Mouse (Mus musculus) CH12.LX (cell line): ENCODE results near the gene Pla2g12a. TPM values are rescaled to one million over a fixed set of nuclear protein-coding genes. Genes with fewer than 3 reads are reported as not detected.

Experiments used
- DNase-seq: peaks from one replicate; pipeline ENCODE4 v3.0.0-alpha.2; 2013; ENCODE audit errors: extremely low read depth
- H3K27ac ChIP-seq: 2 replicates; pipeline ENCODE4 v1.5.1; 2012; ENCODE audit warnings: low read depth, mild to moderate bottlenecking, control low read depth, moderate library complexity; ENCODE audit not compliant: insufficient read depth
- H3K27me3 ChIP-seq: replicated peaks from 2 replicates; pipeline ENCODE3; 2012; ENCODE audit warnings: inconsistent platforms
- H3K36me3 ChIP-seq, 2 experiments: replicated peaks in 1 of 2; 2 replicates each; pipeline versions ENCODE3 to v1.6.1; 2012; ENCODE audit warnings: inconsistent platforms in 1 of 2, low read length in 1 of 2, mild to moderate bottlenecking in 1 of 2, mixed read lengths in 1 of 2, moderate library complexity in 1 of 2; ENCODE audit not compliant: control insufficient read depth in 1 of 2, insufficient read depth in 1 of 2
- H3K4me1 ChIP-seq, 2 experiments: 2 replicates each; pipeline ENCODE4 v1.6.1; 2012; ENCODE audit warnings: inconsistent platforms in 1 of 2, moderate library complexity in 1 of 2; ENCODE audit not compliant: insufficient read depth in 2 of 2, control insufficient read depth in 1 of 2
- H3K4me2 ChIP-seq: 2 replicates; pipeline ENCODE4 v1.6.1; 2012; ENCODE audit warnings: low read depth, mild to moderate bottlenecking, control low read depth; ENCODE audit not compliant: poor library complexity, insufficient read depth, severe bottlenecking
- H3K4me3 ChIP-seq, 3 experiments: fragments of 150-350 bp in 1 of 3; sonication (generic) in 1 of 3; replicated peaks in 1 of 3; 2 replicates each; pipeline versions ENCODE3 to v1.5.1; 2011 to 2012; ENCODE audit warnings: low read depth in 2 of 3, low read length in 2 of 3, mild to moderate bottlenecking in 2 of 3, moderate library complexity in 2 of 3, control low read depth in 1 of 3, improper control_type of control experiment in 1 of 3, inconsistent platforms in 1 of 3, mixed read lengths in 1 of 3; ENCODE audit not compliant: poor library complexity in 1 of 3
- H3K79me2 ChIP-seq: replicated peaks from 2 replicates; pipeline ENCODE4 v1.6.1; 2012; ENCODE audit warnings: mild to moderate bottlenecking, moderate library complexity; ENCODE audit not compliant: control insufficient read depth, poor library complexity, insufficient read depth, severe bottlenecking; ENCODE audit errors: extremely low read depth
- H3K9ac ChIP-seq: 2 replicates; pipeline ENCODE4 v1.6.1; 2012; ENCODE audit warnings: low read depth, mild to moderate bottlenecking, control low read depth, moderate library complexity; ENCODE audit not compliant: insufficient read depth
- H3K9me3 ChIP-seq: replicated peaks from 2 replicates; pipeline ENCODE3; 2012; ENCODE audit warnings: low read length, inconsistent platforms, mixed read lengths
- BHLHE40 ChIP-seq: IDR thresholded peaks from 2 replicates; pipeline ENCODE4 v1.6.1; 2011; ENCODE audit warnings: mild to moderate bottlenecking, low read depth, low read length, improper control_type of control experiment
- CHD1 ChIP-seq: IDR thresholded peaks from 2 replicates; pipeline ENCODE4 v1.6.1; 2012; ENCODE audit warnings: low read depth, low read length, improper control_type of control experiment, inconsistent platforms
- EP300 ChIP-seq: IDR thresholded peaks from 2 replicates; pipeline ENCODE4 v1.6.1; 2011; ENCODE audit warnings: low read length, improper control_type of control experiment
- HCFC1 ChIP-seq: IDR thresholded peaks from 2 replicates; pipeline ENCODE4 v1.6.1; 2012; ENCODE audit warnings: low read depth, mild to moderate bottlenecking, inconsistent platforms, low read length, improper control_type of control experiment
- IRF4 ChIP-seq: IDR thresholded peaks from 2 replicates; pipeline ENCODE4 v1.6.1; 2014; ENCODE audit warnings: low read depth, mild to moderate bottlenecking, inconsistent platforms, low read length, improper control_type of control experiment
- MAFK ChIP-seq: IDR thresholded peaks from 2 replicates; pipeline ENCODE4 v1.6.1; 2011; ENCODE audit warnings: low read length, improper control_type of control experiment; ENCODE audit not compliant: insufficient replicate concordance
- MAX ChIP-seq: IDR thresholded peaks from 2 replicates; pipeline ENCODE4 v1.6.1; 2011; ENCODE audit warnings: low read length, improper control_type of control experiment
- MAZ ChIP-seq: IDR thresholded peaks from 2 replicates; pipeline ENCODE4 v1.6.1; 2012; ENCODE audit warnings: low read depth, mild to moderate bottlenecking, inconsistent platforms, low read length, improper control_type of control experiment, moderate library complexity
- MXI1 ChIP-seq: IDR thresholded peaks from 2 replicates; pipeline ENCODE4 v1.6.1; 2011; ENCODE audit warnings: mild to moderate bottlenecking, low read depth, low read length, improper control_type of control experiment
- MYC ChIP-seq: IDR thresholded peaks from 2 replicates; pipeline ENCODE4 v1.6.1; 2011; ENCODE audit warnings: low read depth, mild to moderate bottlenecking, improper control_type of control experiment, low read length
- NELFE ChIP-seq: IDR thresholded peaks from 2 replicates; pipeline ENCODE4 v1.6.1; 2011; ENCODE audit warnings: low read depth, low read length, improper control_type of control experiment
- NRF1 ChIP-seq: IDR thresholded peaks from 2 replicates; pipeline ENCODE4 v1.6.1; 2014; ENCODE audit warnings: low read depth, mild to moderate bottlenecking, inconsistent platforms, low read length, improper control_type of control experiment, moderate library complexity
- POLR2A ChIP-seq: IDR thresholded peaks from 2 replicates; pipeline ENCODE4 v1.6.1; 2011; ENCODE audit warnings: low read depth, mild to moderate bottlenecking, improper control_type of control experiment, low read length
- RCOR1 ChIP-seq: conservative IDR thresholded peaks from 2 replicates; pipeline ENCODE4 v1.6.1; 2012; ENCODE audit warnings: low read depth, mild to moderate bottlenecking, inconsistent platforms, low read length, improper control_type of control experiment
- SMC3 ChIP-seq: IDR thresholded peaks from 2 replicates; pipeline ENCODE4 v1.6.1; 2011; ENCODE audit warnings: low read depth, low read length, improper control_type of control experiment
- TBP ChIP-seq: conservative IDR thresholded peaks from 2 replicates; pipeline ENCODE4 v1.6.1; 2011; ENCODE audit warnings: low read depth, low read length, improper control_type of control experiment
- UBTF ChIP-seq: IDR thresholded peaks from 2 replicates; pipeline ENCODE4 v1.6.1; 2012; ENCODE audit warnings: low read depth, mild to moderate bottlenecking, inconsistent platforms, low read length, improper control_type of control experiment, moderate library complexity
- USF1 ChIP-seq: IDR thresholded peaks from 2 replicates; pipeline ENCODE4 v1.6.1; 2014; ENCODE audit warnings: low read depth, mild to moderate bottlenecking, inconsistent platforms, low read length, improper control_type of control experiment
- USF2 ChIP-seq: conservative IDR thresholded peaks from 2 replicates; pipeline ENCODE4 v1.6.1; 2011; ENCODE audit warnings: low read depth, low read length, improper control_type of control experiment
- ZC3H11A ChIP-seq: IDR thresholded peaks from 2 replicates; pipeline ENCODE4 v1.6.1; 2012; ENCODE audit warnings: low read depth, mild to moderate bottlenecking, inconsistent platforms, low read length, improper control_type of control experiment
- ZKSCAN1 ChIP-seq: IDR thresholded peaks from 2 replicates; pipeline ENCODE4 v1.6.1; 2012; ENCODE audit warnings: low read depth, inconsistent platforms, low read length, improper control_type of control experiment, borderline replicate concordance
- ZMIZ1 ChIP-seq: IDR thresholded peaks from 2 replicates; pipeline ENCODE4 v1.6.1; 2012; ENCODE audit warnings: low read depth, mild to moderate bottlenecking, inconsistent platforms, low read length, improper control_type of control experiment
- dilution Hi-C: fragments of 300-500 bp; cut with MboI; formaldehyde crosslinking; loops from 2 replicates; pipeline ENCODE4 v1.14.3; 2020; ENCODE audit warnings: low sequenced_read_pairs; ENCODE audit not compliant: extremely low pct_unique_long_range_greater_than_20kb, extremely low pct_ligation_motif_present
- in situ Hi-C: fragments of 300-500 bp; cut with MboI; formaldehyde crosslinking; loops from 3 replicates; pipeline ENCODE4 v1.14.3; 2019; ENCODE audit warnings: low sequenced_read_pairs, low pct_ligation_motif_present, low pct_unique_long_range_greater_than_20kb, mixed read lengths
- polyA plus RNA-seq: library from polyadenylated mRNA; unstranded; fragments of >175 nt; gene quantifications from 2 replicates; pipeline ENCODE4 v1.2.1, GENCODE M21; 2012; ENCODE audit warnings: low read depth; ENCODE audit not compliant: insufficient read length
- total RNA-seq, 2 experiments: library from RNA; depleted of rRNA; stranded (reverse); fragments of 300-350 nt in 1 of 2; fragments of >200 nt in 1 of 2; gene quantifications; 2 replicates each; pipeline ENCODE4 v1.2.3; 2012 to 2014

Pla2g12a gene
- total RNA-seq (2012; rRNA removed) (38.4 and 50.2 TPM in 2 replicates), total RNA-seq (2014; rRNA removed) (78.3 and 81.6 TPM in 2 replicates), polyA plus RNA-seq (58.6 and 62.1 TPM in 2 replicates)

DNA sequence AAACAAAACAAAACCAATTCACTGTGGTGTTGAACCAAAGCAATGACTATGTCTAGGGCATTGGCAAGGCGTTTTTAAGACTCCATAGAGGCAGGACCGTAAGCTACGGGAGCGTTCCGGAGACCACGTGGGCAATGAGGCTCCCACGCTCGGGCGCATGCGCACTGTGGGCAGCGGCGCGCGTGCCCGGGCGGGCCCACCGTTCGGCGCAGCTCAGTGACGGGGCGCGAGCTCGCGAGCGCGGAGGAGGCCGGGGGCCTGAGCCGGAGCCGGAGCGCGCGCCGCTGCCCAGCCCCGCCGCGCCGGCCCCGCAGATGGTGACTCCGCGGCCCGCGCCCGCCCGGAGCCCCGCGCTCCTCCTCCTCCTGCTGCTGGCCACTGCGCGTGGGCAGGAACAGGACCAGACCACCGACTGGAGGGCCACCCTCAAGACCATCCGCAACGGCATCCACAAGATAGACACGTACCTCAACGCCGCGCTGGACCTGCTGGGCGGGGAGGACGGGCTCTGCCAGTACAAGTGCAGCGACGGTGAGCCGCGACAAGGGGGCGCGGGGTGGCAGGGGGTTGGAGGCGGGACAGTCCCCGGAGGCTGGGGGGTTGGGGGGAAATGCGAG lies at the start of gene Pla2g12a:
Gene Pla2g12a (plus strand): TSS at position 202 of the 617 bp plus-strand sequence.
- H3K9ac ChIP-seq: peak within 1 kb of the TSS; percentile 87
- H3K4me1 ChIP-seq: peaks cover 19 to 46% of the 10 kb centered on the region in 2 experiments; a peak in 3 of 4 replicates
- peaks cover 7% of the 10 kb centered on the region; the same call in 1 of the 2 replicates for H3K79me2 ChIP-seq
- H3K36me3 ChIP-seq: peaks cover 0 to 10% of the 10 kb centered on the region in 2 experiments
- peak within 1 kb of the TSS; percentile 57 for H3K27ac ChIP-seq
- H3K9me3 ChIP-seq: no peaks in the 10 kb centered on the region
- dilution Hi-C loops (no loop called here), in situ Hi-C loops (no loop called here)
- H3K4me3 ChIP-seq: peak within 1 kb of the TSS; percentile 78 to 96 (median 80)
- no peaks in the 10 kb centered on the region for H3K27me3 ChIP-seq
- peak; percentile 82 for DNase-seq
- TF ChIP-seq MYC: peak; percentile 89
- TF ChIP-seq IRF4: no peak
- TF ChIP-seq USF2: peak; percentile 86
- no peak for TF ChIP-seq ZKSCAN1
- peak; percentile 27; the same call in 1 of the 2 replicates for TF ChIP-seq HCFC1
- no peak for TF ChIP-seq UBTF
- no peak for TF ChIP-seq ZC3H11A
- no peak for TF ChIP-seq MAFK
- TF ChIP-seq TBP: no peak
- TF ChIP-seq POLR2A: peak; percentile 45; the same call in 1 of the 2 replicates
- TF ChIP-seq RCOR1: no peak
- TF ChIP-seq BHLHE40: peak; percentile 46; the same call in 1 of the 2 replicates
- no peak for TF ChIP-seq MAZ
- TF ChIP-seq NELFE: peak; percentile 62
- peak; percentile 97 for TF ChIP-seq MAX
- no peak for TF ChIP-seq SMC3
- TF ChIP-seq MXI1: peak; percentile 91
- peak; percentile 97 for TF ChIP-seq NRF1
- TF ChIP-seq USF1: peak; percentile 92
- no peak for TF ChIP-seq ZMIZ1
- TF ChIP-seq CHD1: no peak
- H3K4me2 ChIP-seq: peak within 1 kb of the TSS; percentile 79

GRCm38 (mm10) chr3:129830626-129831025 lies 47.8 kb upstream of the Pla2g12a start:
- Histone ChIP-seq H3K4me3 (peak overlapping the region; percentile 80 to 99 (median 91)), H3K9ac (peak overlapping the region; percentile 80), H3K4me1 (peaks cover 13 to 32% of the 10 kb centered on the region in 2 experiments), H3K9me3 (no peaks in the 10 kb centered on the region), H3K27me3 (peaks cover 3% of the 10 kb centered on the region), H3K79me2 (peaks cover 41% of the 10 kb centered on the region), H3K27ac (peak overlapping the region; percentile 78), H3K36me3 (peaks cover 19 to 40% of the 10 kb centered on the region in 2 experiments), H3K4me2 (peak overlapping the region; percentile 76; the same call in 1 of the 2 replicates)
- dilution Hi-C loops: no loop called here
- TF ChIP-seq RCOR1: no peak
- no peak for TF ChIP-seq EP300
- no peak for TF ChIP-seq NRF1
- no peak for TF ChIP-seq USF1
- no peak for TF ChIP-seq NELFE
- TF ChIP-seq POLR2A: no peak
- DNase-seq: no peak
- in situ Hi-C loops: no loop called here
